Mouse (Mus musculus) cerebellum, postnatal 25 days (tissue): ENCODE measurements around the gene Gata5.

ENCODE experiments used
- DNase-seq, 2 experiments: peaks; one replicate each; pipeline ENCODE4 v3.0.0; 2021; ENCODE audit warnings: mixed read lengths in 2 of 2

Gata5 gene

DNA sequence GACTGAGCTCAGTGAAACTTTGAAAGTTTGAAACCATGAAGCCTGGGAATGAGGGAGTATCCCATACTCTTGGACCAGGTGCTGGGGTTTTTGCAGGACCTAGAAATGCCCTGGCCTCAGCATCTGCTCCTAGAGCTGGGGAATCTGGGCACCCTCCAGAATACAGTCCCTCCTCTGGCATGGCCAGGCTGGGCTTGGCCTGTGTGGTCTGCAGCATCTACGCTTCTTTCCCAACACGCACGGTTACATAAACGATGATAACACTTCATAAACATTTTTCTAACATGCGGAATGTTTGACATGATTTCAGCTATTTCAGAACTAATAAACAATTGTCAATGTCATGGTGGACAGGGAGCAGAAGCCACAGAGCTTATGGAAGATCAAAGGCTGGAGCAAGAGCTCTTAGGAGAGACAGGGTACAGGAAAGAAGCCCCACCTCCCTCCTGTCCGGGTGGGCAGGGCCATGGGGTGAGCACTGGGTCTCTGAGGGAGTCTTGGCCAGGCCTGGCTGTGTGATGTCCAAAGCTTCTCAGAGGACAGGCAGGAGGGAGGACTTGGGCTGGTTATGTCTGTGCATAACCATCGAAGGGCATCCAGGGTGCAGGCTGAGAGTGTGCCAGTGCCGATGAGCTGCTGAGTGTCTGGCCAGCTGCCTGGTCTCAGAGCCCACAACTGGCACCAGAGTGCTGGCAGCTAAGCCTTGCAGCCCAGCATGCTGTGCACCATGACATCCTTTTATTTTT is 27.9 kb downstream of the Gata5 start:
- peak; percentile 7 to 26 for DNase-seq

GRCm38 (mm10) chr2:180306009-180306408 is 28.5 kb downstream of the Gata5 start:
- DNase-seq: no peak

GRCm38 (mm10) chr2:180305490-180305889 is 29.0 kb downstream of the Gata5 start:
- DNase-seq: no peak

DNA sequence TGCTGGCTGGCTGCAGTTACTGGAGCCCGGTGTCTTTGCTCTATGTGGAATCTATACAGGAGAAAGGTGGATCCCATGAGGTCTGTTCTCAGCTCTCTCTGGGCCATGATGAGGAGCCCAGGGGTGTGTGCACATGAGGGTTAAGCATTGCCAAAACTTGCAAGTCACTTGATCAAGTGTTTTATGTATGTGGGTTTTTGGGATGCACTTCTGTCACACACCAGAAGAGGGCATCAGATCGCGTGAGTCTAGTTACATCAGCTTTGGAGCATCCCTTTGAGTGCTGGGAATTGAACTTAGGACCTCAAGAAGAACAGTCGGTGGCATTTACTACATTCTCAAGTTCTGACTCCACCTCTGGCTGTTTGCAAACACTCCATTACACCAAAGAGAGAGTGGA is 29.9 kb downstream of the Gata5 start:
- no peak for DNase-seq

- no peak for DNase-seq
Observed at GRCm38 (mm10) chr2:180303468-180303867, 31.0 kb downstream of the Gata5 start.

DNA sequence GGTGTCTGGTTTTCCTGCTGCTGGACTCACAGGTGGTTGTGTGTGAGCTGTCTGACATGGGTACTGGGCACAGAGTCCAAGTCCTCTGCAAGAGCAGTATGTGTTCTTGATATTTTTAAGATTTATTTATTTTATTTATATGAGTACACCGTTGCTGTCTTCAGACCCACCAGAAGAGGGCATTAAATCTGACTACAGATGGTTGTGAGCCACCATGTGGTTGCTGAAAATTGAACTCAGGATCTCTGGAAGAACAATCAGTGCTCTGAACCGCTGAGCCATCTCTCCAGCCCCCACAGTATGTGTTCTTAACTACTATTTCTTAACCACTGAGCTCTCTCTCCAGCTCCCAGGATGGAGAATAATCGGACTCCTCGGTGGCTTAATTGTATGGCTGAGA is 32.3 kb downstream of the Gata5 start:
- DNase-seq: no peak

DNA sequence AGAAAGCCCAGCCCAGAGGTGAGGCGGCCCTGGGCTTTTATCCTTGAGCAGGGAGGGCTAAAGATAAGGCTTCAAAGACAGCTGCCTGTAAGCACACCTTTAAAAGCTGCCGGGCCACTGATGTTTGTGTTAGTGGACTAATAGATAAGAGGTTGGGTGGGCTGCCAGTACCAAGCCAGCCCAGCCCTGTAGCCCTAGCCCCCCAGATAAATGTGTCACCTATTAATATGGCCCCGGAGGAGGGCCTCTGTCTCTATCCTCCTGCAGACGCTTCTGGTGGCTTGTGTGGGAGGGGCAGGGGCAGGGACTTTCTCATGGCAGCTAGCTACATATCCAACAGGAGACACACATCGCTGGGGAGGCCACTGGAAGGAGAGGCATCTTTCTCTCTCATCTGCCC is 33.7 kb downstream of the Gata5 start:
- DNase-seq: no peak

DNA sequence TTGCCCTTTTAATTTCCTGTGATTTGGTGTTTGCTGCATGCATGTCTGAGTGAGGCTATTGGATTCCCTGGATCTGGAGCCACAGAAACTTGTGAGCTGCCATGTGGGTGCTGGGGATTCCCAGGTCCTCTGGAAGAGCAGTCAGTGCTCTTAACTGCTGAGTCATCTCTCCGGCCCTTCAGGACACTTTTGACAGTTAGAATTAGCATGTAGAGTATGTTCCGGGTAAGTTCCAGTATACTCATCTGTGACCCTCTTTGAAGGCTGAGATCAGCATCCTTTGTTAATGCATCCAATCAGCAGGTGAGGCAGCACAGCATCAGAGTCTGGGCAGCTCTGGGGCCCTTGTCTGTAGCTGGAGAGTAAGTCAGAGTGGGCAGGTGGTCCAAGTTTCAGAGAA is 34.2 kb downstream of the Gata5 start:
- no peak for DNase-seq

DNA sequence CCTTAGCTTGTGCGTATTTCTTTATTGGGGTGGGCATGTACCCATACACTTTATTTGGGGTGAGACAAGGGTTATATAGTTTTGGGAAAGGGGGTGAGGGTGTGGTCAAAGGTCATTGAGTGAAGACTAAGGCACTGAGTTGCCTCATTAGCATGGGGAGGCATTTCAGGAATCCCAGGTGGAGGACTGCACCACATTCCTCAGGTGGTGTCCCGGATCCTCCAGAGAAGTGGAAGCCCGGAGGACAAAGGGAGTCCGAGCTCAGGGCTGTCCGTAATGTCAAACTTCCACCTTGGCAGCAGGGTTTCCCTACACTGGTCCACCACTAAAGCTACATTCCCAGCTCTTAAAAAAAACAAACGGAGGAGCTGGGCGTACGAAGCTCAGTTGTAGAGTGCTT is 41.6 kb downstream of the Gata5 start:
- no peak for DNase-seq

GRCm38 (mm10) chr2:180292026-180292425 is 42.5 kb downstream of the Gata5 start:
- no peak for DNase-seq

DNA sequence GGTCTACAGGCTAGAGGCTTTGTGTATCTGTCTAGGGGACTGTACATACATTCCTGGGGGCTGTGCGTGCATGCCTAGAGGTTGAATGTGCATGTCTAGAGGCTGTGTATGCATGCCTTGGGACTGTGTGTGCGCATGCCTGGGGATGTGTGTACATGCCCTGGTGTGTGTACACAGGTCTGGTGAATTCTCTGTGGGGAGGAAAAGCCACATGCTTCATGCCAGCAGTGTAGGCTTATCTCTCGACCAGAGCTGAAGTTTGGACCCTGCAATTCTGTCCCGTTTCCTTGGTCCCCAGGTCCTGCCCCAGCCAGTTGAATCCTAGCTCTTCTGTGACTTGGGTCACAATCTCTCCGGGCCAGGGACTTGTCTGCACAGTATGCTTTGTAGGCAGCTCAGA is 42.9 kb downstream of the Gata5 start:
- no peak for DNase-seq

- no peak for DNase-seq
Observed at GRCm38 (mm10) chr2:180290503-180290902, 44.0 kb downstream of the Gata5 start.

GRCm38 (mm10) chr2:180289440-180290108 is 44.9 kb downstream of the Gata5 start, which contains the start of gene Rbbp8nl:
TSS of gene Rbbp8nl (minus strand) at chr2:180289879.
- no peak for DNase-seq

- DNase-seq: no peak
Observed at GRCm38 (mm10) chr2:180288966-180289365, 45.5 kb downstream of the Gata5 start.

GRCm38 (mm10) chr2:180279321-180279720 is 55.2 kb downstream of the Gata5 start:
- DNase-seq: no peak

DNA sequence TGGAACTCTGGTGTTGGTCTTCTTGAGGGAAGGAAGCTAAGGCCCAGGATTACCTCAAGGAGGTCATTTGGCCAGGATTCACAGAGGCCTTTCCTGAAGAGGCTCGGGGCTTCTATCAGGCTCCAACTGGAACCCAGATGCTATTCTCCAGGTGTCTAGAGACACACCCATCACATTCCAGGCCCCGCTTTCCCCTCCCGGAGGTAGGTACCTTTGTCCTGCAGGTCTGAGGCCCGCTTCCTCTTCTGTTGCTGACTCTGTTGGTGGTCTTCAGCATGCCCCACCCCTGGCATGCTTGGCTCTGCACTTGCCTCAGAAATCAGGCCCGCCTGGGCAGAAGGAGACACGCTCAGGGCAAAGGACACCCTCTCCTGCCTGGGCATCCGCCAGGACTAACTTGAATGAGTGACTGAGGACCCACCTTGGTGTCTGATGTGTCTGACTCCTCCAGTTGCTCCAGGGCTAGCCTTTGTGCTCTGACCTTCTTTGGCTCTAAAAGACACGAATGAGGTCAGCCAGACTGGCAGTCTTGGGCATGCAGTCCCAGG is 56.7 kb downstream of the Gata5 start:
- DNase-seq: no peak

- DNase-seq: no peak
Observed at GRCm38 (mm10) chr2:180276851-180277259, 57.6 kb downstream of the Gata5 start.

DNA sequence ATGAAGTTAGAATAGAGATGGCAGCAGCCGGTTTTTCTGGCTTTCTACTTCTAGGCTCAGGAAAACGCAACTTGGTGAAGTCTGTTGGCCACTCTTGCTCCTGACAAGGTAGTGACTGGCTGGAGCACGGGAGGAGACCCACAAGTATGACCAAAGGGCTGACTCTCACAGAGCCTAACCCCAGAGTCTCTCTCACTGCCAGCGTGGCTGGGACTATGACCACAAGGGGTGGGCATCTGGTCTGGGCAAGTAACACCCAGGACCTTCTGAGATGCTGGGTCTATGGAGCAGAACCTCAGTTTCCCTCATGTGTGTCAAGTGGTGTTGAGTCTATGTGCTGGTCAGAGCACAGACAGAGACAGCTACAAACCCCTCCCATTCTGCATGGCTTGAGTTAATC is 58.1 kb downstream of the Gata5 start:
- DNase-seq: no peak

DNA sequence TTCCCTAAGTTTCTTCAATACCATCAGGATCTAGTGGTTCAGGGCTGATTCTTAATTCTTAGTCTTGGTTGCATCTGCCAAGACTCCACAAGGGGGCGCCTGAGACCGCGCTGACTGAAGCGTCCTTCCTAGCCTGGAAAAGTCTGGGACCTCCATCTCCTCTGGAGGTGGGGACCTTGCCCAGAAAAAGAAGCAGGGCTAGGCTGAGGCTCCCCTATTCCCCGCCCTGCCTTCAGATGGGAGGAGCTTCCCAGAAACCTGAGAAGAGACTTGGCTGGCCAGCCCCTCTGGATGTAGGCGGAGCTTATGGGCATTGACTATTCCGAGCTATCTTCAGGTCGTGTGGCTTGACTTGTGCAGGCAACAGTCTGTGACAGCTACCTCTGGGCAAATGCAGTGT is 58.7 kb downstream of the Gata5 start:
- peak; percentile 83 to 87 for DNase-seq
